Mouse (Mus musculus): ENCODE results near the gene Ctsll3.

Ctsll3 gene

GRCm38 (mm10) chr13:60802749-60803148 lies at the start of gene Ctsll3:
Gene Ctsll3 (minus strand): TSS chr13:60802849.
- no peak for DNase-seq (ENCODE audit: low spot score in 2 of 2)

- no peak for DNase-seq (ENCODE audit: low spot score in 2 of 2)
These were observed 45.8 kb upstream of the Ctsll3 start for GRCm38 (mm10) chr13:60848241-60849120.

GRCm38 (mm10) chr13:60843153-60843552 lies 40.5 kb upstream of the Ctsll3 start:
- no peak for DNase-seq (ENCODE audit: low spot score in 2 of 2)

GRCm38 (mm10) chr13:60842703-60843102 lies 40.1 kb upstream of the Ctsll3 start:
- DNase-seq (ENCODE audit: low spot score in 2 of 2) = no peak

GRCm38 (mm10) chr13:60839353-60839902 lies 36.8 kb upstream of the Ctsll3 start:
- no peak for DNase-seq (ENCODE audit: low spot score in 2 of 2)

GRCm38 (mm10) chr13:60826052-60826451 lies 23.4 kb upstream of the Ctsll3 start:
- no peak for DNase-seq (ENCODE audit: low spot score in 2 of 2)

- DNase-seq (ENCODE audit: low spot score in 2 of 2) = no peak
These were observed 18.0 kb upstream of the Ctsll3 start for GRCm38 (mm10) chr13:60820486-60821175.

- peak; percentile 28 to 62 for DNase-seq (ENCODE audit: low spot score in 2 of 2)
These were observed 16.8 kb upstream of the Ctsll3 start for GRCm38 (mm10) chr13:60819469-60819868.

- no peak for DNase-seq (ENCODE audit: low spot score in 2 of 2)
These were observed 11.1 kb upstream of the Ctsll3 start for GRCm38 (mm10) chr13:60813722-60814121.

GRCm38 (mm10) chr13:60812768-60813167 lies 10.1 kb upstream of the Ctsll3 start:
- DNase-seq (ENCODE audit: low spot score in 2 of 2) = no peak

- DNase-seq (ENCODE audit: low spot score in 2 of 2) = no peak
These were observed 7.0 kb upstream of the Ctsll3 start for GRCm38 (mm10) chr13:60809690-60810089.

- DNase-seq (ENCODE audit: low spot score in 2 of 2) = no peak
These were observed 13.2 kb downstream of the Ctsll3 start for GRCm38 (mm10) chr13:60789466-60789865.

- no peak for DNase-seq (ENCODE audit: low spot score in 2 of 2)
These were observed 16.4 kb downstream of the Ctsll3 start, which contains the start of gene BC051665 for GRCm38 (mm10) chr13:60786264-60786663. Gene BC051665 (minus strand): TSS chr13:60786364.

- no peak for DNase-seq (ENCODE audit: low spot score in 2 of 2)
These were observed 19.3 kb downstream of the Ctsll3 start for GRCm38 (mm10) chr13:60783301-60783700.

- DNase-seq (ENCODE audit: low spot score in 2 of 2) = no peak
These were observed 22.1 kb downstream of the Ctsll3 start for GRCm38 (mm10) chr13:60780534-60780933.

GRCm38 (mm10) chr13:60761161-60761560 lies 41.5 kb downstream of the Ctsll3 start:
- DNase-seq (ENCODE audit: low spot score in 2 of 2) = no peak

GRCm38 (mm10) chr13:60760392-60760791 lies 42.3 kb downstream of the Ctsll3 start:
- DNase-seq (ENCODE audit: low spot score in 2 of 2) = no peak

GRCm38 (mm10) chr13:60759136-60759535 lies 43.5 kb downstream of the Ctsll3 start:
- peak in 1 of 2 experiments; percentile 72 for DNase-seq (ENCODE audit: low spot score in 2 of 2)

- DNase-seq (ENCODE audit: low spot score in 2 of 2) = no peak
These were observed 45.4 kb downstream of the Ctsll3 start for GRCm38 (mm10) chr13:60757292-60757691.

GRCm38 (mm10) chr13:60755251-60755650 lies 47.4 kb downstream of the Ctsll3 start:
- no peak for DNase-seq (ENCODE audit: low spot score in 2 of 2)

- DNase-seq (ENCODE audit: low spot score in 2 of 2) = peak in 1 of 2 experiments; percentile 15
These were observed 49.4 kb downstream of the Ctsll3 start for GRCm38 (mm10) chr13:60753216-60753615.

- no peak for DNase-seq (ENCODE audit: low spot score in 2 of 2)
These were observed 51.7 kb downstream of the Ctsll3 start for GRCm38 (mm10) chr13:60750930-60751329.

Measured in right cerebral cortex, postnatal 10 days (tissue).